Mouse (Mus musculus): ENCODE results near the gene Ifna5.
"Not testable (repeated sequence)": the region's sequence is repeated elsewhere in the genome, so short reads cannot be mapped to it uniquely, and the experiment has no call there.

DNA sequence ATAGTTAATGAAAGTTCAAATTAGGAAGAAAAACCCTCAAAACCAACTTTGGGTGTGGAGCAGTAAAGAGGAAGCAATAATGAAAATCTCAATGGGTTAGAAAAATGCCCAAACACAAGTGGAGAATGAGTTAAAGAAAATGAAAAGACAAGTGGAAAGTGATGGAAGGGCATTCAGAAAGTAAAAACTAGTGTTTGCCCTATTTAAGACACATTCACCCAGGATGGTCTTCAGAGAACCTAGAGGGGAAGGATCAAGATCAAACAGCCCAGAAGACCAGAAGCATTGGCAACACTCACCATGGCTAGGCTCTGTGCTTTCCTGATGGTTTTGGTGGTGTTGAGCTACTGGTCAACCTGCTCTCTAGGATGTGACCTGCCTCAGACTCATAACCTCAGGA lies 8.2 kb upstream of the Ifna5 start, which contains the start of gene Ifna6:
- TF ChIP-seq CTCF (IDR thresholded peaks at IDR 0.05; ENCODE audit: borderline replicate concordance, control insufficient read depth, extremely low read depth, insufficient read depth, low read length, poor library complexity); POLR2A (IDR thresholded peaks at IDR 0.05; ENCODE audit: control insufficient read depth, extremely low read depth, insufficient read depth, low read length, poor library complexity): not testable (repeated sequence)
